Mouse (Mus musculus): ENCODE results near the gene Trim31.

Gene Trim31

DNA sequence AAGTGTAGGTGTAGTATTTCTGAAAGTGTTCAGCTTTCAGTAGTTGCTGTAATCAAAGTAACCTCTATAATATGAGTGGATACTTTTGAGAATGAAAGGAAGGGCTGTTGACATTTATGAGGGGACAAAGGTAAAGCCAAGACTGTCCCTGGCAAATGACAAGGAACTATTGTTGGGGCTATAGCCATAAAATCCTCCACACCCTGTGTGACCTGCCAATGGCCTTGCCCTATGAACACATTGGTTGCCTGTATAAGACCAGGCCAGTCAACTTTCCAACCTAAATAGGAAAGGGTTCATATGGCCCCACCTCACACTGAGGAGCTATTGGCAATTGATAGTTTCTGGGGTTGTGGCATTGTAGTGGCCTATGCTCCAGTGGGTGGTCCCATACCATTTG lies 853 bp upstream of the Trim31 start:
- DNase-seq: no peak

DNA sequence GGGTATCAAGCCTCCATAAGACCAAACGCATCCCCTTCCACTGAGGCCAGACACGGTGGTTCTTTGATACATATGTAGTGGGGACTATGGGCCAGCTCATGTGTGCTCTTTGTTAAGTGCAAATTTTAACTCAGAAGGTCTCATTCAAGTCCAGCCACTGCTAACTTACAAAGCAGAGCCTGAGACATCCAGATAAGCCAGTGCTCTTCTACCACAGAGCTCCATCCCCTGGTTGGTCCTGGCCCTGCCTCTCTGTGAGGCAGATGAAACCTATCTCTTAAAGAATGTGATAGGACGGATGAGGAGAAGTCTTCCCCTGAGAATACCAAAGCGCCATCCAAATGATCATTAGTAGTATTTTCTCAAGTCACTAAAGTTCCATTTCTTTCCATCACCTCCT lies 1.5 kb downstream of the Trim31 start:
- no peak for DNase-seq

DNA sequence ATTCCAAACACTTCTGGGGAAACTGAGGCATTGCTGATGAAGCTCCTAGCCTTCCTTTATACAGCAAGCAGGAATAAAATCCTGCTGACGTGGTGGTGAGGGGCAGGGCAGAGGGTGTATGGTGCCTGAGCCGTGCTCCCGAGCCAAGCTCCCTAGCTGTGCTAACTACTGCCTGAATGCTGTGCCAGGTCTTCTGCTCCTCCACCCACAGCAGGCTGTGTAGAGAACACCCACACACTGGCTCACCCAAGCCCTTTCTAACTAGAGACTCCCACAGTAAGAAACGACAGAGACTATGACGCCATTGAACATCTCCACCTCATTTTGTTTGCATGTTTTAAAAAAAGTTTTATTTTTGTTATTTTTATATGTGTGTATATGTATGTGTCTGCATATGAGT lies 2.1 kb downstream of the Trim31 start:
- no peak for DNase-seq

DNA sequence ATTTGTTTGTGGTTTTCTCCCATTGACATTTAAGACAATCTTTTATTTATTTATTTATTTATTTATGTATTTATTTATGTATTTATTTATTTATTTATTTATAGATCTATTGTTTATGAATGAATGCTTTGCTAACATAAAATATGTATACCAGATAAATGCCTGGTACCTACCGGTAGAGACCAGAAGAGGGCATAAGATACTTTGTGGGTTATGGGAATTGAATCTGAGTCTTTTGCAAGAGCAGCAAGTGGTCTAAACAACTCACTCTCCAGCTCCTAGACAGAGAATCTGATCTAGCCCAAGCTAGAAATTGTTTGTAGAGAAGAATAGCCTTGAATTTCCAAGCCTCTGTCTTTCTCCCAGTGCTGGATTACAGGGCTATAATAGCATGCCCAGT lies 2.8 kb downstream of the Trim31 start:
- no peak for DNase-seq

DNA sequence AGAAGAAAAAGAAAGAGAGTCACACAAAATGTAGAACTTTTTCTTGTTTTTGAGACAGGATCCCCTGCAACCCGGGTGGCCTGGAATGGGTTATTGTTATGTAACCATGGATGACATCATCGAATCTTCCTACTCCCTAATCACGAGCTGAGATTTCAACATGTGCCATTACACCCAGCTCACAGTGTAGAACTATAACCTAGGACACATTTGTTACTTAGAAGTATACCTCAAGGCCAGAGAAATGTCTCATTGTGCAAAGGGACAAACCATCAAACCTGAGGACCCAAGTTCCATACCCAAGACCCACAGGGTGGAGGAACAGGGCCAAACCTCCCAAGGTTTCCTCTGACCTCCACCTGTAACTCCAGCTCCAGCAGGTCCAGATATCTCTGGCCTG lies 5.7 kb downstream of the Trim31 start:
- DNase-seq: no peak

- DNase-seq: no peak
Observed at GRCm38 (mm10) chr17:36908235-36908634, 10.3 kb downstream of the Trim31 start.

GRCm38 (mm10) chr17:36909802-36910201 lies 11.9 kb downstream of the Trim31 start:
- DNase-seq: no peak

DNA sequence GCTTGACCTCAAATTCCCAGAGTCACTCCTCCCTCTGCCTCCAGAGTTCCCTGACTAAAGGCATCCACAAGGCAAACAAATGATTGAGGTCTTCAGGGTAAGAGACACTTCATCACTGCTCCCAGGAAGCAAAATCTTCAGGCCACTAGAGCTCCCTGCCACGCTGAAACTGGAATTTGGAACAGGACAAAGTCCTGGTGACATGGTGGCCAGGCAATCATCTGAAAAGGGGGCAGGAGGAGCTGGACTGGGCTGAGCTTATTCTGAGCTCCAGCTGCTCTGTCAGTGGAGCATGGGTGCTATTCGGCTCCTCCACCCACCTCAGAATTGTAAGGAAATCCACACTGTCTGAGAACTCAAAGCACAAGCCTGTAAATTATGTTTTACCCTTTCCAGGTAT lies 14.1 kb downstream of the Trim31 start:
- peak; percentile 21 for DNase-seq

DNA sequence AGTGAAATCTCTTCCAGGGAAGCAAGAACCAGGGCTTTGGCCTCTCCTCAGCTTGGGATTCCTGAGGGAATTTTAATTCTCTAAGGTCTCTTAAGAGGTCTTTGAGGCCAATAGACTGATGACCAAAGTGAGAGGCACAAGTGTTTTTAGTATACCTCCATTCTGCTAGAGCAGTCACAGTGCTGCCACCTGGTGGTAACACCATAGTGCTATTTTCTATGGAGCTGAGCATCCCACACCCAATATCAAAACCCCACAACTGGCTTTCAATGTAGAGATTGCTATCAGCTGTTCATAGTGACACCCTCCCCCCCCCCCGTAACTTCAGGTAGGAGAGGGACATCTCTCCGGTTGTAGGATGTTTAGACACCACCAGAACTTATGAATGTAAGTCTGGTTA lies 16.2 kb downstream of the Trim31 start:
- DNase-seq: peak; percentile 81

- peak; percentile 67 for DNase-seq
Observed at GRCm38 (mm10) chr17:36915076-36915475, 17.2 kb downstream of the Trim31 start.

DNA sequence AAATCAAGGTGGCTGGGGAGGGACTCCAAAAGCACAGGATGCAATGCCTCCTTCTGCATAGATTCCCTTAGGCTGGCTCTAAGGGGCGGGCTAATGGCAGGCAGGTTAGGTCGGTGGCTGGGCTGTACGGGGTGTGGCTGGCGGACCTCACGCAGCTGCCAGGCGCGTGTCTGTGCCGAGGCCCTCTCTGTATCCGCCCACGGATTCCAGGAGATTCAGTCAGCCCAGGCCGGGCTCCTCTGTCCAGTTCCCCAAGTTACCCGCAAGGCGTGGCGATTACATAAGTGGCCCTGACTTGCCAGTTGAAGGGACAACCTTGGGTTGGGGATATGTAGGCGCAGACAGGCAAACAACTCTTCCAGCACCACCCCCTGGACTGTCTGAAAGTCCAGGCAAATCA lies 22.3 kb downstream of the Trim31 start:
- DNase-seq: no peak

DNA sequence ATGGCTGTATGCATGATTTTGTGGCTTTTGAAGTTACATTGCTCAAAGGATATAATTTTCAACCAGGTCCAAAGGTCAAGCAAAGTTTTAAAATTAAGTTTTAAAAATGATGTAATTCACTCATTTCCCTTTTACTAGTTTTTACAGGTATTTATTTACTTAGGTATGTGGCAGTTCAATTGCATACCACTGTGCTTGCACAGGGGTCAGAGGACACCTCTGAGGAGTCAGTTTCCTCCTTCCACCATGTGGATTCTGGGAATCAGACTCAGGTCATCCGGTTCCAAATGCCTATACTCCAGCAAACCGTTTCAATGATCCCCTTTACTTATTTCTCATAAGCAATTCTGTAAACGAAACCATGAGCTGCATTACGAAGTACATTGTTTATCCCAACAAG lies 24.8 kb downstream of the Trim31 start:
- DNase-seq: no peak

GRCm38 (mm10) chr17:36923491-36923890 lies 25.6 kb downstream of the Trim31 start:
- no peak for DNase-seq

DNA sequence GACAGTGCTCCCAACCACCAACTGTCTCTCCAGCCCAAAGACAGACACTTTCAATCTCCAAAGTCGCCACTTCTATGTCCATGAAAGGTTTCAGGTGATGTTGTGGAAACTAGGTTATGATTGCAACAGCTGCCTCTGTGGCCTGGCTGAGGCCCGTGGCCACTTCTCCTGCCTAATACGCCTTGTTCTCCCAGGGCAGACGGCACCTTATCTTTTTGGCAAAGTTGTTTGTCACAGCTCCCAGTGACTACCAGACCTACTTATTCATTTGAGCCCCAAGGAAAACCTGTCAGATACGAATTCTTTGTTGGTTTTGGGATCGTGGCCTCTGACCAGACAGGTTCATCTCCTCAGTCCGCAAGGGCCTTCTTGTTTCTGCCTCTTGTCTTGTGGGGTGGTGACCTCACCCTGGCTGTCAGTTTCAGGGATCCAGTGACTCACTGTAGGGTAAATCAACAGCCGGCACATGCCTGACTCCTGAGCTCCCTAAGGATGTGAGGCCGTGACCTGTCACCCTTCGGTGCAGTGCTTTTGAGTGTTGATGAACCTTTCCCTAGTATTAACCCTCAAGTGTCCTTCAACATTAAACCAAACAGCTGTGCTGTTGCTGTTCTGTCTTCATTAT lies 29.7 kb downstream of the Trim31 start:
- no peak for DNase-seq

DNA sequence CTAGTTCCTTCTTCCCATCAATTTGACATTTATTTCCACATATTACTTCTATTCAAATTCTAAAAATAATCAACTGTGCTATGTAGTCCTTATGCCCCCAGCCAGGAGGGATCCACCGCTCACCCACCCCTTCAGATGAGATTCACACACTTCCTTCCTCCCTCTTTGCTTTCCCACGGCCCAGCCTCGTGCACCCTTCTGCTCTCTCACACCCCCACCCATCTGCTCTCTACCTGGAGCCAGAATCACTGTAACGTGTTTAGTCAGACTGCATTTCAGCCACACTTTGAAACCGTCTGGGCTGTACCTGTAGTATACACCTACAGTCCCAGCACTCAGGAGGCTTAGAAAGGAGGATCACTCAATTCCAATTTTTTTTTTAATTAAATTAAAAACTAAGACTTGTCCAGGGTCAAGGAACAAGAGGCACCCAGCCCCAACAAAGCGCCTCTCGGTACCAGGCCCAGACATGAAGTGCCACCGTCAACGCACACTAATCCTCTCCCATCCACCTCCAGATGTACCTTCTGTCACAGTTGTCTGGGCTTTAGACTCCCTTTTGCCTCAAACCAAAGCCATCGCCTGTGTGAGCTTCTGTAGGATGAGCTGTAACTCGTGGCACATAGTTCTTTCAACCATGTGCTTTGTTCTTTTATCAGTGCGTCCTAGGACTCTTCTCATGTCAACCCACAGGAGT lies 31.5 kb downstream of the Trim31 start:
- DNase-seq: no peak

- DNase-seq: peak; percentile 40
Observed at GRCm38 (mm10) chr17:36930233-36930632, 32.3 kb downstream of the Trim31 start.

DNA sequence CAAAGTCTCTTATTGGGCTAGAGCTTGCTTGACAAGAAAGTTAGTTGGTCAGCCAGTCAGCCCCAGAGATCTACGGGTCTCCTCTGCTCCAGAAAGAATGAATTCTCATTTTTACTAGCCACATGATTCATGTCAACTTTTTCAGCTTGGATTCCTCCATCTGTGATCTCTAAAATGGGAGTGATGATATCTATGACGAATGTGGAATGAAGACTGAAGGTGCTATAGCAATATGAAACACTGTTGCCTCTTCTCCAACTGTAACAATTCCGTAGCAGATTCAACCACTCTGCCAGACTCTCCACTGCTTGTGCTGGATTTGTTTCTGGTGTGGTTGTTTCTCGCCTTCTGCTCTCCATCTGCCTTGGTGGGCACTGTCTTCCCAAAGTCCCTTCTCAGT lies 33.2 kb downstream of the Trim31 start:
- no peak for DNase-seq

GRCm38 (mm10) chr17:36931806-36932205 lies 33.9 kb downstream of the Trim31 start:
- DNase-seq: peak; percentile 37

- no peak for DNase-seq
Observed at GRCm38 (mm10) chr17:36938056-36938455, 40.1 kb downstream of the Trim31 start.

- DNase-seq: peak; percentile 46
Observed at GRCm38 (mm10) chr17:36942391-36942790, 44.5 kb downstream of the Trim31 start.

DNA sequence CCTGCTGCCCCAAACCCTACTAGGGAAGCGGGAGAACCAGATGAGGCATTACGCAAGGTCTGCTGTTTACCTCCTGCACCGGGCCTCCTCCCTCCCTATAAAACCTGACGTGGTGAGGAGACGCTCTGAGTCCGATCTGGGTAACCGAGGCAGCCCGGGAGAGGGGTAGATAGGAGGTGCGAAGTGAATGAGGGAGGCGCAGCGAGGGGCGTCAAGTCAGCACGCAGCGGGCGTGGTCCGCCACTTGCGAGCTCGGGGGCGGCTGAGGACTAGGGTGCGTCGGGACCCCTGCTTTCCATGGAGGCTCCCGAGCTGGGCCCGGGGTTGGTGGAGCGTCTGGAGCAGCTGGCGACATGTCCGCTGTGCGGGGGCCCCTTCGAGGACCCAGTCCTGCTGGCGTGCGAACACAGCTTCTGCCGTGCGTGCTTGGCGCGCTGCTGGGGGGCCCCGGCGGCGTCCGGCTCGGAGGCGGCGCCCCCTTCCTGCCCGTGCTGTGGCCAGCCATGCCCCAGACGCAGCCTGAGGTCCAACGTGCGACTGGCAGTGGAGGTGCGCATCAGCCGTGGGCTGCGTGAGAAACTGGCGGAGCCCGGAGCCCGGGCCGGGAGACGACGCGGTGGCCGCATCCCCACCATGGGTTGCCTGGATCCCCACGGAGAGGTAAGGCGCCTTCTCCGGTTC lies 45.0 kb downstream of the Trim31 start, which contains the start of gene Rnf39:
TSS of gene Rnf39 (plus strand) at position 128 of the 681 bp plus-strand sequence.
- no peak for DNase-seq

GRCm38 (mm10) chr17:36943691-36944090 lies 45.8 kb downstream of the Trim31 start:
- DNase-seq: no peak

GRCm38 (mm10) chr17:36944121-36944775 lies 46.3 kb downstream of the Trim31 start:
- no peak for DNase-seq
